Comparison of ENCODE assay signal across 17 mouse cellular contexts in the genomic region with DNA sequence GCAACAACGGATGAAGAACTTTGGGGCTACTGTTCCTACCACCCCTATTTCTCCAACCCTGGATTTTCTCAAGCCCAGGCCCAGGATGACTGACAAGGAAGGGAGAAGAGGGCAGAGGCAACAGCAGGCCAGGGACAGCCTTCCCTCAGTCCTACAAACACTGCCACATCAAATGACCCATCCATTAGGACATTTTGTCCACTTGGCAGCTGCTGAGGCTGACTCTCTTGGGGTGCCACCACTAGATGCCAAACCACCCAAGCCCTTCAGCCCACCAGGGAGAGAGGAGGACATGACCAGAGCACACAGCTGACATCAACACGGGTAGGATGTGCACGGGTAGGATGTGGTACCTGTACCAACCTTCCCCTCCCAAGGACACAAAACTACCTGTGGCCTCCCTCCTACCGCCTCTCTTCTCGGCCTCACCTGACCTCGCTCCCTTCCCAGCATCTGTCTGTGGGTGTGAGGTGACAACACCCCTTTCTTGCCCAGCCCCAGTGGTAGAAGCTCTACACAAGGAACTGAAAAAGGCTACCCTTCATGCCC. TPM values are rescaled to one million over a fixed set of nuclear protein-coding genes. Genes with fewer than 3 reads are reported as not detected.
DNase-seq lines count a peak whose midpoint lies in the region; ATAC-seq lines count a peak whose summit lies in the region.
"Had no signal": no experiment of that assay in that cellular context is flagged by ENCODE, and none has a peak within 500 bp of the region (broad histone marks: within the 10 kb centered on the region; RNA-seq: fewer than 3 reads in every experiment).

No protein-coding gene starts in this region.

- no peak for DNase-seq in heart, postnatal 36 days
- DNase-seq in neural tube, embryonic 10.5 days (ENCODE audit: extremely low spot score, low spot score), result no peak
- no peak for DNase-seq in gastrocnemius, postnatal 36 days
- DNase-seq in layer of hippocampus, postnatal 36 days, result no peak
- DNase-seq: cerebellum, adult 2 months; gastrocnemius, postnatal 25 days had no signal

- peak overlapping the region; percentile 95; the same call in 1 of the 2 replicates for H3K9ac ChIP-seq in heart, embryonic 12.5 days
- no peak overlapping the region for H3K9ac ChIP-seq in neural tube, embryonic 12.5 days
- H3K9ac ChIP-seq in intestine, embryonic 16.5 days (ENCODE audit: low read depth, low read length), result 0 out of 2 replicates have a peak overlapping the region, but pooled peaks have one; percentile 94
- H3K9ac ChIP-seq in liver, embryonic 16.5 days (ENCODE audit: low read depth, low read length), result peak overlapping the region; percentile 94
- H3K9ac ChIP-seq: hindbrain, embryonic 15.5 days had no signal

- intact Hi-C loops in heart, postnatal 36 days (cut with DNase I), result loop anchor here (5.0 kb wide), 1 partner anchor 127 kb away; no protein-coding TSS in a partner anchor
- intact Hi-C loops in gastrocnemius, postnatal 36 days (cut with DNase I), result no loop called here

- peaks cover 34% of the 10 kb centered on the region for H3K36me3 ChIP-seq in heart, embryonic 12.5 days
- peaks cover 35% of the 10 kb centered on the region for H3K36me3 ChIP-seq in neural tube, embryonic 12.5 days
- no peaks in the 10 kb centered on the region; the same call in 1 of the 2 replicates for H3K36me3 ChIP-seq in intestine, embryonic 16.5 days (ENCODE audit: control insufficient read depth, insufficient read depth, low read length)
- H3K36me3 ChIP-seq in liver, embryonic 16.5 days (ENCODE audit: control insufficient read depth, insufficient read depth), result no peaks in the 10 kb centered on the region

- H3K9me3 ChIP-seq in heart, embryonic 12.5 days (replicated peaks), result no peaks in the 10 kb centered on the region
- no peaks in the 10 kb centered on the region for H3K9me3 ChIP-seq in neural tube, embryonic 12.5 days
- no peaks in the 10 kb centered on the region for H3K9me3 ChIP-seq in intestine, embryonic 16.5 days (ENCODE audit: control insufficient read depth, low read length)
- H3K9me3 ChIP-seq in liver, embryonic 16.5 days (replicated peaks; ENCODE audit: control insufficient read depth, low read length), result no peaks in the 10 kb centered on the region
- H3K9me3 ChIP-seq: hindbrain, embryonic 15.5 days; limb, embryonic 15.5 days had no signal

- no peak overlapping the region for H3K4me3 ChIP-seq in heart, embryonic 12.5 days
- no peak overlapping the region for H3K4me3 ChIP-seq in neural tube, embryonic 12.5 days
- no peak overlapping the region for H3K4me3 ChIP-seq in intestine, embryonic 16.5 days (ENCODE audit: low read length)
- peak overlapping the region; percentile 89 for H3K4me3 ChIP-seq in liver, embryonic 16.5 days (ENCODE audit: low read depth, low read length)
- H3K4me3 ChIP-seq: hindbrain, embryonic 15.5 days had no signal

- H3K4me1 ChIP-seq in heart, embryonic 12.5 days (replicated peaks), result peaks cover 88% of the 10 kb centered on the region
- peaks cover 27% of the 10 kb centered on the region for H3K4me1 ChIP-seq in neural tube, embryonic 12.5 days
- H3K4me1 ChIP-seq in intestine, embryonic 16.5 days (ENCODE audit: control insufficient read depth, insufficient read depth, low read length), result peaks cover 54% of the 10 kb centered on the region
- H3K4me1 ChIP-seq in liver, embryonic 16.5 days (ENCODE audit: control insufficient read depth, low read depth, low read length), result peaks cover 88% of the 10 kb centered on the region

- H3K4me2 ChIP-seq in heart, embryonic 12.5 days, result peak overlapping the region; percentile 88
- peak overlapping the region; percentile 92; the same call in 1 of the 2 replicates for H3K4me2 ChIP-seq in neural tube, embryonic 12.5 days (replicated peaks)
- 0 out of 2 replicates have a peak overlapping the region, but pooled peaks have one; percentile 84 for H3K4me2 ChIP-seq in intestine, embryonic 16.5 days (ENCODE audit: low read depth, low read length)
- peak overlapping the region; percentile 86 for H3K4me2 ChIP-seq in liver, embryonic 16.5 days (ENCODE audit: low read depth, low read length)
- H3K4me2 ChIP-seq: midbrain, embryonic 11.5 days had no signal

- WGBS in heart, embryonic 12.5 days, result 90% methylated on average over 6 of the region's 6 CpGs
- WGBS in neural tube, embryonic 12.5 days, result 98% methylated on average over 6 of the region's 6 CpGs
- 82% methylated on average over 6 of the region's 6 CpGs for WGBS in intestine, embryonic 16.5 days
- WGBS in liver, embryonic 16.5 days (ENCODE audit: insufficient replicate concordance), result 81% methylated on average over 6 of the region's 6 CpGs

- H3K27ac ChIP-seq in heart, embryonic 12.5 days (ENCODE audit: poor library complexity, severe bottlenecking), result no peak overlapping the region
- no peak overlapping the region for H3K27ac ChIP-seq in neural tube, embryonic 12.5 days
- no peak overlapping the region for H3K27ac ChIP-seq in intestine, embryonic 16.5 days (ENCODE audit: low read length)
- H3K27ac ChIP-seq in liver, embryonic 16.5 days (ENCODE audit: low read length), result peak overlapping the region; percentile 99
- H3K27ac ChIP-seq: hindbrain, embryonic 15.5 days; kidney, postnatal 0 days; limb, embryonic 15.5 days had no signal

- ATAC-seq in heart, embryonic 12.5 days (ENCODE audit: insufficient number of reproducible peaks, low FRiP score), result no peak
- no peak for ATAC-seq in neural tube, embryonic 12.5 days (ENCODE audit: low FRiP score, low read depth)
- ATAC-seq in intestine, embryonic 16.5 days, result no peak
- no peak for ATAC-seq in liver, embryonic 16.5 days (ENCODE audit: low read depth)
- ATAC-seq: CD4-positive, CD25-positive, alpha-beta regulatory T cell, adult 4 months; forebrain, embryonic 16.5 days had no signal

- no peaks in the 10 kb centered on the region for H3K27me3 ChIP-seq in heart, embryonic 12.5 days (replicated peaks)
- H3K27me3 ChIP-seq in neural tube, embryonic 12.5 days (replicated peaks), result no peaks in the 10 kb centered on the region
- H3K27me3 ChIP-seq in intestine, embryonic 16.5 days (replicated peaks; ENCODE audit: control insufficient read depth, insufficient read depth, low read length), result no peaks in the 10 kb centered on the region
- no peaks in the 10 kb centered on the region for H3K27me3 ChIP-seq in liver, embryonic 16.5 days (ENCODE audit: control insufficient read depth, insufficient read depth, low read depth, low read length)
- H3K27me3 ChIP-seq: hindbrain, embryonic 15.5 days; limb, embryonic 15.5 days had no signal

RNA-seq across cellular contexts. Expression of a gene that starts 2.5 kb away (rescaled TPM):
- polyA plus RNA-seq in heart, embryonic 12.5 days (2016; fragmentation: Nextera tagmentation; extraction: Ambion mirVana), result 66.9 and 71.0 TPM in 2 replicates
- 10 to 100 TPM; 39.3 to 40.4 TPM for total RNA-seq in heart, postnatal 36 days (2021)
- 70.4 and 72.2 TPM in 2 replicates for polyA plus RNA-seq in neural tube, embryonic 12.5 days (2016; fragmentation: Nextera tagmentation; extraction: Ambion mirVana)
- 62.9 and 65.2 TPM in 2 replicates for polyA plus RNA-seq in intestine, embryonic 16.5 days (2015; fragmentation: Nextera tagmentation; extraction: Ambion mirVana)
- polyA plus RNA-seq in liver, embryonic 16.5 days (2015; fragmentation: Nextera tagmentation; extraction: Ambion mirVana), result 36.6 and 38.4 TPM in 2 replicates
- 10 to 100 TPM; 20.9 to 24.0 TPM for total RNA-seq in gastrocnemius, postnatal 36 days (2021)
- 10 to 100 TPM; 55.7 to 61.4 TPM for total RNA-seq in layer of hippocampus, postnatal 36 days (2021)

RNA-seq across cellular contexts. Expression of a gene that starts 13.4 kb away (rescaled TPM):
- polyA plus RNA-seq in heart, embryonic 12.5 days (2016; fragmentation: Nextera tagmentation; extraction: Ambion mirVana), result not detected in 2 replicates
- not detected for total RNA-seq in heart, postnatal 36 days (2021)
- polyA plus RNA-seq in neural tube, embryonic 12.5 days (2016; fragmentation: Nextera tagmentation; extraction: Ambion mirVana), result not detected in 2 replicates
- not detected in 2 replicates for polyA plus RNA-seq in intestine, embryonic 16.5 days (2015; fragmentation: Nextera tagmentation; extraction: Ambion mirVana)
- not detected in 2 replicates for polyA plus RNA-seq in liver, embryonic 16.5 days (2015; fragmentation: Nextera tagmentation; extraction: Ambion mirVana)
- not detected for total RNA-seq in gastrocnemius, postnatal 36 days (2021)
- not detected for total RNA-seq in layer of hippocampus, postnatal 36 days (2021)
- total RNA-seq: gastrocnemius, postnatal 25 days; layer of hippocampus, postnatal 14 days had no signal
- polyA plus RNA-seq: CD4-positive, CD25-positive, alpha-beta regulatory T cell, adult 4 months; cerebellum, adult 2 months; forebrain, embryonic 16.5 days; hindbrain, embryonic 15.5 days; kidney, postnatal 0 days; limb, embryonic 15.5 days; midbrain, embryonic 11.5 days had no signal

RNA-seq across cellular contexts. Expression of a gene that starts 33.8 kb away (rescaled TPM):
- polyA plus RNA-seq in heart, embryonic 12.5 days (2016; fragmentation: Nextera tagmentation; extraction: Ambion mirVana), result 0.28 and 0.52 TPM in 2 replicates
- not detected for total RNA-seq in heart, postnatal 36 days (2021)
- 0.15 TPM in 1 of 2 replicates, not detected in the other for polyA plus RNA-seq in neural tube, embryonic 12.5 days (2016; fragmentation: Nextera tagmentation; extraction: Ambion mirVana)
- 0.92 and 1.0 TPM in 2 replicates for polyA plus RNA-seq in intestine, embryonic 16.5 days (2015; fragmentation: Nextera tagmentation; extraction: Ambion mirVana)
- 0.60 and 0.85 TPM in 2 replicates for polyA plus RNA-seq in liver, embryonic 16.5 days (2015; fragmentation: Nextera tagmentation; extraction: Ambion mirVana)
- total RNA-seq in gastrocnemius, postnatal 36 days (2021), result not detected
- not detected for total RNA-seq in layer of hippocampus, postnatal 36 days (2021)
- total RNA-seq: gastrocnemius, postnatal 25 days had no signal
- polyA plus RNA-seq: forebrain, embryonic 16.5 days had no signal

RNA-seq across cellular contexts. Expression of a gene that starts 38.9 kb away (rescaled TPM):
- 0.06 and 0.26 TPM in 2 replicates for polyA plus RNA-seq in heart, embryonic 12.5 days (2016; fragmentation: Nextera tagmentation; extraction: Ambion mirVana)
- under 1 TPM; 0.44 to 0.84 TPM for total RNA-seq in heart, postnatal 36 days (2021)
- polyA plus RNA-seq in neural tube, embryonic 12.5 days (2016; fragmentation: Nextera tagmentation; extraction: Ambion mirVana), result 0.25 and 0.34 TPM in 2 replicates
- 0.23 and 0.24 TPM in 2 replicates for polyA plus RNA-seq in intestine, embryonic 16.5 days (2015; fragmentation: Nextera tagmentation; extraction: Ambion mirVana)
- 0.19 and 0.20 TPM in 2 replicates for polyA plus RNA-seq in liver, embryonic 16.5 days (2015; fragmentation: Nextera tagmentation; extraction: Ambion mirVana)
- total RNA-seq in gastrocnemius, postnatal 36 days (2021), result 1 to 10 TPM in 1 of 2 experiments, not detected in 1; 1.3 TPM
- not detected for total RNA-seq in layer of hippocampus, postnatal 36 days (2021)
- polyA plus RNA-seq: forebrain, embryonic 16.5 days; hindbrain, embryonic 15.5 days had no signal

RNA-seq across cellular contexts. Expression of a gene that starts 40.8 kb away (rescaled TPM):
- 0.18 and 0.47 TPM in 2 replicates for polyA plus RNA-seq in heart, embryonic 12.5 days (2016; fragmentation: Nextera tagmentation; extraction: Ambion mirVana)
- 1 to 10 TPM; 5.4 to 6.4 TPM for total RNA-seq in heart, postnatal 36 days (2021)
- polyA plus RNA-seq in neural tube, embryonic 12.5 days (2016; fragmentation: Nextera tagmentation; extraction: Ambion mirVana), result 0.82 and 1.0 TPM in 2 replicates
- polyA plus RNA-seq in intestine, embryonic 16.5 days (2015; fragmentation: Nextera tagmentation; extraction: Ambion mirVana), result 0.33 and 0.57 TPM in 2 replicates
- 0.12 and 0.47 TPM in 2 replicates for polyA plus RNA-seq in liver, embryonic 16.5 days (2015; fragmentation: Nextera tagmentation; extraction: Ambion mirVana)
- total RNA-seq in gastrocnemius, postnatal 36 days (2021), result 1 to 10 TPM; 3.0 to 4.2 TPM
- total RNA-seq in layer of hippocampus, postnatal 36 days (2021), result 10 to 100 TPM; 12.8 to 16.2 TPM
